Mouse (Mus musculus): ENCODE data around the gene Kat2a. TPM values are rescaled to one million over a fixed set of nuclear protein-coding genes. Genes with fewer than 3 reads are reported as not detected.

Kat2a gene
- polyA plus RNA-seq, 1 experiment from 2014 or later: 66.3 TPM

- ATAC-seq (replicated peaks; ENCODE audit: low FRiP score) (no peak), DNase-seq (ENCODE audit: low spot score) (no peak)
- Histone ChIP-seq H3K36me3 (ENCODE audit: control insufficient read depth, insufficient read depth, low read length) (no peaks in the 10 kb centered on the region), H3K4me2 (no peak overlapping the region), H3K9me3 (ENCODE audit: control insufficient read depth, low read length) (no peaks in the 10 kb centered on the region), H3K27ac (ENCODE audit: low read depth, low read length) (no peak overlapping the region), H3K27me3 (replicated peaks; ENCODE audit: control insufficient read depth, insufficient read depth, low read length) (peaks cover 77% of the 10 kb centered on the region), H3K4me1 (replicated peaks; ENCODE audit: control insufficient read depth, insufficient read depth, low read length) (peaks cover 2% of the 10 kb centered on the region; the same call in 1 of the 2 replicates), H3K4me3 (ENCODE audit: low read depth, low read length) (no peak overlapping the region), H3K9ac (ENCODE audit: low read depth, low read length) (no peak overlapping the region)
- 84% methylated on average over 11 of the region's 12 CpGs for WGBS
Measured at GRCm38 (mm10) chr11:100754021-100754692, 41.9 kb upstream of the Kat2a start.

- ATAC-seq (replicated peaks; ENCODE audit: low FRiP score): no peak
- WGBS: 44% methylated on average over 10 of the region's 10 CpGs
Measured at GRCm38 (mm10) chr11:100752294-100752693, 40.0 kb upstream of the Kat2a start.

DNA sequence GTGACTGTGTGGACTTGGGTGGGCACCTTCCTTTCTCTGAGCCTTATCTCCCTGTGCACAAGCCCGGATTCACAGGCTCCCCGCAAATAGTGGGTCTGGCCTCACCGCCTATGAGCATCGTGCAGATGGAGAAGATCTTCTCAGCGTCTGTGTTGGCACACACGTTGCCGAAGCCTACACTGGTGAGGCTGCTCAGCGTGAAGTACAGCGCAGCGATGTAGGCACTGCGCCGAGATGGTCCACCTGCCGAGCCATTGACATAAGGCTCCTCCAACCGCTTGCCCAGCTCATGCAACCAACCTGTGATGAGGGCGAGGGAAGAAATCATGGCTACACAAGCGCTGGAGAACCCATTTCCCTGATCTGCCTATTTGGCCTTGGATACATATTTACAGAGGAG lies 37.9 kb upstream of the Kat2a start:
- Histone ChIP-seq H3K4me2 (no peak overlapping the region), H3K4me3 (ENCODE audit: low read depth, low read length) (no peak overlapping the region), H3K27me3 (replicated peaks; ENCODE audit: control insufficient read depth, insufficient read depth, low read length) (peaks cover 63% of the 10 kb centered on the region), H3K9me3 (ENCODE audit: control insufficient read depth, low read length) (no peaks in the 10 kb centered on the region), H3K4me1 (replicated peaks; ENCODE audit: control insufficient read depth, insufficient read depth, low read length) (peaks cover 6% of the 10 kb centered on the region; the same call in 1 of the 2 replicates), H3K9ac (ENCODE audit: low read depth, low read length) (no peak overlapping the region), H3K27ac (ENCODE audit: low read depth, low read length) (no peak overlapping the region), H3K36me3 (ENCODE audit: control insufficient read depth, insufficient read depth, low read length) (no peaks in the 10 kb centered on the region)
- WGBS: 75% methylated on average over 16 of the region's 16 CpGs
- ATAC-seq (replicated peaks; ENCODE audit: low FRiP score) (no peak), DNase-seq (ENCODE audit: low spot score) (no peak)

More at GRCm38 (mm10) chr11:100752294-100752693, 40.0 kb upstream of the Kat2a start:
- no peak for DNase-seq (ENCODE audit: low spot score)
- peaks cover 70% of the 10 kb centered on the region for H3K27me3 ChIP-seq (replicated peaks; ENCODE audit: control insufficient read depth, insufficient read depth, low read length)
- no peaks in the 10 kb centered on the region for H3K36me3 ChIP-seq (ENCODE audit: control insufficient read depth, insufficient read depth, low read length)
- no peak overlapping the region for H3K9ac ChIP-seq (ENCODE audit: low read depth, low read length)
- no peak overlapping the region for H3K4me2 ChIP-seq
- H3K9me3 ChIP-seq (ENCODE audit: control insufficient read depth, low read length): no peaks in the 10 kb centered on the region
- peaks cover 6% of the 10 kb centered on the region; the same call in 1 of the 2 replicates for H3K4me1 ChIP-seq (replicated peaks; ENCODE audit: control insufficient read depth, insufficient read depth, low read length)
- no peak overlapping the region for H3K4me3 ChIP-seq (ENCODE audit: low read depth, low read length)
- H3K27ac ChIP-seq (ENCODE audit: low read depth, low read length): no peak overlapping the region

DNA sequence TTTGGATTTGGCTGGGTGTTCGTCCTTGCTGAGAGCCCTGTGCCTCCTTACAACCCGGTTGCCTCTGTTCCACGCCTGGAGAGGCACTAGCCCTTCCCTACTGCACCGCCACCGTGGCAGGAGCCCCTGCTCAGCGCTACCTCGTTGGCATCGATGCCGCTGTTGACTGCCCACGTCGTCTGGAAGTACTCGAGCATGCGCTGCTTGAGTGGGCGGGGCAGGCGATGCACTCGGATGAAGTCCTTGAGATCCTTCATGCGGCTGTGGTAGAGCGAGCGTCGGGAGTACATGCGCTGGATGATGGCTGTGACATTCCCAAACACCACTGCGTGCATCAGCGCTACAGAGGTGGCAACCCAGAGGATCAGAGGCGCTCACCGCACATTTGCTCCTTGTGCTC lies 37.2 kb upstream of the Kat2a start:
- Histone ChIP-seq H3K27ac (ENCODE audit: low read depth, low read length) (no peak overlapping the region), H3K9ac (ENCODE audit: low read depth, low read length) (no peak overlapping the region), H3K4me2 (no peak overlapping the region), H3K27me3 (replicated peaks; ENCODE audit: control insufficient read depth, insufficient read depth, low read length) (peaks cover 59% of the 10 kb centered on the region), H3K4me1 (replicated peaks; ENCODE audit: control insufficient read depth, insufficient read depth, low read length) (peaks cover 6% of the 10 kb centered on the region; the same call in 1 of the 2 replicates), H3K36me3 (ENCODE audit: control insufficient read depth, insufficient read depth, low read length) (no peaks in the 10 kb centered on the region), H3K9me3 (ENCODE audit: control insufficient read depth, low read length) (no peaks in the 10 kb centered on the region), H3K4me3 (ENCODE audit: low read depth, low read length) (no peak overlapping the region)
- ATAC-seq (replicated peaks; ENCODE audit: low FRiP score): no peak
- WGBS: 30% methylated on average over 25 of the region's 25 CpGs
- no peak for DNase-seq (ENCODE audit: low spot score)

DNA sequence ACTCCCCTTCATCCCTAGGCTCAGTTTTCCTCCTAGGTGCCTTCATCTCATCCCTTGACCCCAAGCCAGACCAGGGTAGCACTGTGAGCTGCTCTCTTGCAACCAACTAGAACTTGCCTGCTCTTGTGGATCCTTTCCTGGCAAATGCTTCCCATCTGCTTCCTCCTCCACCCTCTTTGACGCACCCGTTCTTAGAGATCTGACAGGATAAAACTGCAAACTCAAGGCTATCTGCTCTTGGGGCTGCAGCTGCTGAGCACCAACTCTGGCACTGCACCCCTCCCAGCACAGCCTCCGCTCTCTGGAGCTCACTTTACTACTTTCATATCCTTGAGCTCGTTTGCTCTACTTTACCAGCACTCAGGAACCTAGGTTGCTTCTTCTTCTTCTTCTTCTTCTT lies 36.4 kb upstream of the Kat2a start:
- Histone ChIP-seq H3K4me1 (replicated peaks; ENCODE audit: control insufficient read depth, insufficient read depth, low read length) (peaks cover 6% of the 10 kb centered on the region; the same call in 1 of the 2 replicates), H3K36me3 (ENCODE audit: control insufficient read depth, insufficient read depth, low read length) (no peaks in the 10 kb centered on the region), H3K27me3 (replicated peaks; ENCODE audit: control insufficient read depth, insufficient read depth, low read length) (peaks cover 51% of the 10 kb centered on the region), H3K9me3 (ENCODE audit: control insufficient read depth, low read length) (no peaks in the 10 kb centered on the region), H3K4me3 (ENCODE audit: low read depth, low read length) (no peak overlapping the region), H3K4me2 (no peak overlapping the region), H3K27ac (ENCODE audit: low read depth, low read length) (no peak overlapping the region), H3K9ac (ENCODE audit: low read depth, low read length) (no peak overlapping the region)
- no peak for DNase-seq (ENCODE audit: low spot score)
- WGBS: 56% methylated on average over 4 of the region's 4 CpGs
- ATAC-seq (replicated peaks; ENCODE audit: low FRiP score): no peak

- DNase-seq (ENCODE audit: low spot score): no peak
- no peaks in the 10 kb centered on the region for H3K36me3 ChIP-seq (ENCODE audit: control insufficient read depth, insufficient read depth, low read length)
- no peak overlapping the region for H3K4me3 ChIP-seq (ENCODE audit: low read depth, low read length)
- H3K9me3 ChIP-seq (ENCODE audit: control insufficient read depth, low read length): no peaks in the 10 kb centered on the region
- ATAC-seq (replicated peaks; ENCODE audit: low FRiP score): no peak
- no peak overlapping the region for H3K27ac ChIP-seq (ENCODE audit: low read depth, low read length)
- H3K4me2 ChIP-seq: no peak overlapping the region
- no peak overlapping the region for H3K9ac ChIP-seq (ENCODE audit: low read depth, low read length)
- peaks cover 6% of the 10 kb centered on the region; the same call in 1 of the 2 replicates for H3K4me1 ChIP-seq (replicated peaks; ENCODE audit: control insufficient read depth, insufficient read depth, low read length)
- H3K27me3 ChIP-seq (replicated peaks; ENCODE audit: control insufficient read depth, insufficient read depth, low read length): peaks cover 41% of the 10 kb centered on the region
- WGBS: 49% methylated on average over 5 of the region's 5 CpGs
Measured at GRCm38 (mm10) chr11:100747114-100747513, 34.8 kb upstream of the Kat2a start.

DNA sequence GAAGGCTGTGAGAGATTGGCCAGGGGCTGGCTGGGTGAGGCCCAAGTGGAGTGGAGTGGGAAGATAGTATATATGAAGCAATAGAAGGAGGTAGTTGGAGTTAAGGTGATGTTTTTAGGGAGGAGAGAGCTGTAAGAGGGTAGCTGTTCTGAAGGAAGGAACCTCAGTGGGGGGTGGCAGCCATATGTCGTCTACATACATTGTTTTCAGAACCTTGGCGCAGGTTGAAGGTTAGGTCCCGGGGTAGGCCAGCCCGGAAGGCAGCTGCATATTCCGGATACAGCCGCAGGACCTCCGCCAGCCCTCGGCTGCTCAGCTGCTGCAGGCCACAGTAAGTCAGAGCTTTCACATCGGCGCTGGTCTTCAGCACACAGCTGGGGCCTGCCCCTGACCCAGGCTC lies 34.3 kb upstream of the Kat2a start:
- H3K9me3 ChIP-seq (ENCODE audit: control insufficient read depth, low read length): no peaks in the 10 kb centered on the region
- no peak overlapping the region for H3K27ac ChIP-seq (ENCODE audit: low read depth, low read length)
- H3K4me1 ChIP-seq (replicated peaks; ENCODE audit: control insufficient read depth, insufficient read depth, low read length): peaks cover 6% of the 10 kb centered on the region; the same call in 1 of the 2 replicates
- DNase-seq (ENCODE audit: low spot score) (no peak), ATAC-seq (replicated peaks; ENCODE audit: low FRiP score) (no peak)
- no peak overlapping the region for H3K9ac ChIP-seq (ENCODE audit: low read depth, low read length)
- H3K27me3 ChIP-seq (replicated peaks; ENCODE audit: control insufficient read depth, insufficient read depth, low read length): peaks cover 36% of the 10 kb centered on the region
- no peaks in the 10 kb centered on the region for H3K36me3 ChIP-seq (ENCODE audit: control insufficient read depth, insufficient read depth, low read length)
- no peak overlapping the region for H3K4me2 ChIP-seq
- no peak overlapping the region for H3K4me3 ChIP-seq (ENCODE audit: low read depth, low read length)
- WGBS: 82% methylated on average over 10 of the region's 10 CpGs

GRCm38 (mm10) chr11:100745085-100745484 lies 32.8 kb upstream of the Kat2a start:
- Histone ChIP-seq H3K9me3 (ENCODE audit: control insufficient read depth, low read length) (no peaks in the 10 kb centered on the region), H3K4me3 (ENCODE audit: low read depth, low read length) (no peak overlapping the region), H3K27me3 (replicated peaks; ENCODE audit: control insufficient read depth, insufficient read depth, low read length) (peaks cover 31% of the 10 kb centered on the region), H3K4me2 (no peak overlapping the region), H3K4me1 (replicated peaks; ENCODE audit: control insufficient read depth, insufficient read depth, low read length) (peaks cover 6% of the 10 kb centered on the region; the same call in 1 of the 2 replicates), H3K9ac (ENCODE audit: low read depth, low read length) (no peak overlapping the region), H3K27ac (ENCODE audit: low read depth, low read length) (no peak overlapping the region), H3K36me3 (ENCODE audit: control insufficient read depth, insufficient read depth, low read length) (no peaks in the 10 kb centered on the region)
- ATAC-seq (replicated peaks; ENCODE audit: low FRiP score) (no peak), DNase-seq (ENCODE audit: low spot score) (no peak)
- WGBS: 15% methylated on average over 6 of the region's 6 CpGs

- no peak overlapping the region for H3K27ac ChIP-seq (ENCODE audit: low read depth, low read length)
- ATAC-seq (replicated peaks; ENCODE audit: low FRiP score) (no peak), DNase-seq (ENCODE audit: low spot score) (no peak)
- H3K4me2 ChIP-seq: no peak overlapping the region
- H3K9me3 ChIP-seq (ENCODE audit: control insufficient read depth, low read length): no peaks in the 10 kb centered on the region
- WGBS: 68% methylated on average over 6 of the region's 6 CpGs
- 0 out of 2 replicates have a peak, but pooled peaks cover 4% of the 10 kb centered on the region for H3K27me3 ChIP-seq (replicated peaks; ENCODE audit: control insufficient read depth, insufficient read depth, low read length)
- H3K4me1 ChIP-seq (replicated peaks; ENCODE audit: control insufficient read depth, insufficient read depth, low read length): peaks cover 13% of the 10 kb centered on the region
- no peak overlapping the region for H3K9ac ChIP-seq (ENCODE audit: low read depth, low read length)
- no peaks in the 10 kb centered on the region for H3K36me3 ChIP-seq (ENCODE audit: control insufficient read depth, insufficient read depth, low read length)
- H3K4me3 ChIP-seq (ENCODE audit: low read depth, low read length): no peak overlapping the region
Measured at GRCm38 (mm10) chr11:100741348-100741747, 29.1 kb upstream of the Kat2a start.

All from liver, embryonic 11.5 days (tissue).